Mouse (Mus musculus): ENCODE data around the gene Hormad2. TPM values are rescaled to one million over a fixed set of nuclear protein-coding genes. Genes with fewer than 3 reads are reported as not detected.

Gene Hormad2
- polyA plus RNA-seq, 1 experiment = 0.07 TPM

DNA sequence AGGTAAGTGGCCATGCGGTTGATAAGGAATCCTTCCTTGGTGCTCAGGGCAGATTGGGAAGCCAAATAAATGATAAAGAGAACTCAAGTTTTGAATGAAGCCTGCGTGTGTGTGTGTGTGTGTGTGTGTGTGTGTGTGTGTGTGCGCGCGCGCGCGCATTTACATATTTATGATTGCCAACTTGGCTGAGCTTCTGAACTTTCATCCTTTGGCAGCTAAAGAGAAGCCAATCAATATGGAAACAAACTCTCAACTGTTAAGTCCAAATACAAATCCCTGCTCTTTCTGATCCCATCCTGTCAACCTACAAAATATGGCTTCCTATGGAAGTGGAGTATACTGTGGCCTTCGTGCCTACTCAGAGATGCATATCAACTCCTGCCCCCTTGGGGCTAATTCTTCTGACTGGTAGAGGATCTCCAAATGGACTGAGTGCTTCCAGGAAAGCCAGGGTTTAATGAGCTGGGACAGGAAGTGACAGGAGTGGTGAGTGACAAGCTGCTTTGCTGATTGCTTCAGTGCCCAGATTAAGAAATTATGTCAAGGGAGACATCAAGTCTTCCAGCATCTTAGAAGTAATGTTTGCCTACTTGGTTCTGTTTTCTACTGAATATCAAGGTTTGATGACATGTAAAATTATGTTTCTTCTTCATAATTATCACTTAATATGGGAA is 5.4 kb upstream of the Hormad2 start:
- DNase-seq (ENCODE audit: low spot score) = no peak

DNA sequence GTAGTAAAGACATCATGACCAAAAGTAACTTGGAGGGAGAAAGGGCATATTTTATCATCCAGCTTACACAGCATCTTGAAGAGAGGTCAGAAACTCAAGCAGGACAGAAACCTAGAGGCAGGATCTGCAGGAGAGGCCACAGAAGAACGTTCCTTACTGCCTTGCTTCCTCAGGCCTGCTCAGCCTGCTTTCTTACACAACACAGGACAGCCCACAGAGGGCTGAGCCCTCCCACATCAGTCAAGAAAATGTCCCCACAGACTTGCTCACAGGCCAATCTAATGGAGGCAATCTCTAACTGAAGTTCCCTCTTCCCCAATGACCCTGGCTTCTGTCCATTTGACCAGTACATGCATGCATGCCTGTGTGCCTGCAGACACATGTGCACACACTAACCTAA is 1.4 kb upstream of the Hormad2 start:
- DNase-seq (ENCODE audit: low spot score) = no peak

DNA sequence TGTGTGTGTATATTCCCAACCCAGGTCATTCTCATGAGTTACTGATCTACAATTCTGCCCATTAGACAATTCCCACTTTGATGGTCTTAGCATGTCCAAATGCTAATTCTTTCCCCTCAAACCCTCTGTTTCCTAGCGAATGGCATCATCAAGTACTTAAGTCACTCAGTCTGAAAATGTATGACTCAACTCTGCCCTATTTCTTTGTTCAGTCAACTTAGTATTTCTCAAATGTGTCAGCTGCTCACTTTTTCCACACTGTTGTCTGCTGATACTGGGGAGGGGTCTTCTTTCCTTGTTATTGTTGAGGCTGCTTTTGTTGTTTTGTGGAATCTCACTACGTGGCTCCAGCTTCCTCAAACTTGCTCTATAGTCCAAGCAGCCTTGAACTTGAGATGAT is 2.7 kb downstream of the Hormad2 start:
- no peak for DNase-seq (ENCODE audit: low spot score)

DNA sequence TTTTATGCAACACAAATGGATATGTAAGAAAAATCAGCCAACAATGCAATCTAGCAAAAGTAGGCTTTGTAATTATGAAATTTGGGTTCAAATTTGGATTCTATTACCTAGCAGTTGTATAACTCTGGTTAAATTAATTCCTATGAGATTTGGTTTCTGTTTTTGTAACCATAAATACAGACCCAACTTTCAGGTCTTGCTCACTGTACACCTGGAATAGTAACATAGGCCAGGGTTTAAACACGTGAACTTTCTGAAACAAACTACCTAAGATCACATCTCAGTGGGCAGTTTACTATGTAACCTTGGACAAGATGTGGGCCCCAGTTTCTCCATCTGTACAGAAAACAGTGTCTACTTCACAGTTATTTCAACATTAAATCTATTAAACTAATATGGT is 3.6 kb downstream of the Hormad2 start:
- no peak for DNase-seq (ENCODE audit: low spot score)

DNA sequence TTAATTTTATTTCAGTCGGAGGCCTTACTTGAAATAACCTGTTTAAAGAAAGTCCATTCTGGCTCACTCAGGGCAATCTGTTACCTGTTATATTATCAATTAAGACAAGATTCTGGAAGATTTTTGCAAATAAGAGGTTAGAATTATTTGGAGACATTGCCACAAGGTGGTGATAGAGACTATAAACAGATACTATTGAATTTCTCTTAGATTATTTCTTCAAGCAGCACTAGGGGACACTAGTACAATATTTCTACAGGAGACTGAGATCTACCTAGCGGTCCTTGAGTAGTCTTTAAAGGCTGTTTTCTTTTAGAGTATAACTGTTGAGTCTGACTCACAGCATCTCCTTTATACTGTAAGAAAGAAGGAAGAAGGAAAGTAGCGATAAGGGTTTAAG is 4.3 kb downstream of the Hormad2 start:
- no peak for DNase-seq (ENCODE audit: low spot score)

DNA sequence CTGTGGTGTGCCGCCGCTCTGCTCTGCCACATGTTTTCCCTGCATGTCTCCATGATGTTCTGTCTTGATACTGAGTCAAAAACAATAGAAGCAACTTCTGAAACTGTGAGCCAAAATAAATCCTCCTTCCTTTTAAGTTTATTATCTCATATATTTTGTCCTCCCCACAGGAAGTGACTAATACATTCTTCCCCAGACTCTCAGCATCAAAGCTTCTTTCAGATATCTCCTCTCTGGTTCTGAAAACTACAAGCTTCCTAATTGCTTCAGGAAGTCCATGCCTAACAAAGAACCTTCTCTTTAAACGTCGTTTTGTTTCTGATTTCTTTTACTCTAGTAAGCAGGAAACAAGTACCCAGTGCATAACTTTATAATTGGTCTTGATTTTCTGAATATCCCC is 6.4 kb downstream of the Hormad2 start:
- DNase-seq (ENCODE audit: low spot score) = no peak

DNA sequence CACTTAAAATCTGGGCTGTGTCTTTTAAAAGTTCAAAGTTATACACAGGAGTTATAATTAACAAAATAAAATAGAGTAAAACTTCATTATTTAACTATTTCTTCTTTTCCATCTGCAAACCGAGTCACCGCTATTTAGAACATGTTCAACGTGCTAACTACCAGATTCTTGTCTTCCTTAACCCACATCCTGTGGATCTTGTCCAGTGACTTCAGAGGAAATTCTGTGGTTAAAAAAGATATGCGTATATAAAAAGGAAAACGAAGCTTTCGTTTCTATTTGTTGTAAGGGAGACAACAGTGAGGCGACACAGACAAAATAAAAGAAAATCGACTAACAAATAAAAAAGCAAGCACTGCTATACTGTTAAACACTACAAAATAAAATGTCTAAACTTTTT is 17.1 kb downstream of the Hormad2 start:
- no peak for DNase-seq (ENCODE audit: low spot score)

DNA sequence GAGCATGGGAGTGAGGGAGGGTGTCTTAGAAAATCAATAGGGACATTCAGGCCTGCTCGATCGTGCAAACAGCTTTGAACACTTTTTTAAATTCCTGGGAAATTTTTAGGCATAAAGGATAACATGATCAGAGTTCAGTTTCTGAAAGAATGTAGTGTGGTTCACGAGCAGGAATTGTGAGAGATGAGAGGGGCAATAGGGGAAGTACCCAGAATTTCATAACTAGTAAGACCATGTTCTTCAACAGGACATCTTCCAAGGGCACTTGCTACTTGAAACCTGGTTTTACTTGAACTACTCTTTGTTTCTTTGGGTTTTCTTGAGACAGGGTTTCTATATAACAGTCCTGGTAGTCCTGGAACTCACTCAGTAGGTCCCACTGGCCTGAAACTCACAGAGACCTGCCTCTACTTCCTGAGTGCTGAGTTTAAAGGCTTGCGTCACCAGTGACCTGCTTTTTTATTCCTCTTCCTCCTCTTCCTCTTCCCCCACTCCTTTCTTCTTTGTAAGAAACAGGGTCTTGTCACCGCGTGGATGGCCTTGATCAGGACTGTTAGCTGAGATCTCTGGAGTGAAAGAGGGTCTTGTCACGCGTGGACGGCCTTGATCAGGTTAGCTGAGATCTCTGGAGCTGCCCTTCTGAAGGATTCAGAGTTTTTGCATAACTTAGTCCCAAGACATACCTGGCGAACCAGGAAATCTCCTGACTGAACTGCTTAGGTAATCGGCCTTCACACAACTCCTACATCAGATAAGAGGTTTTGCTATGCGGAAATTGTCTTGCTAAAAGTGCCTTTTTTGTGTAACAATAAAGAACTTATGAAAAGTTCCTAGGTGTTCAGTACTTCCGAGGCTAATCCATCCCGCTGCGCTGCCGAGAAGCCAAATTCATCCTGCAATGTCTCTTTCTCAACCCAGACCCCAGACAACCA is 18.1 kb downstream of the Hormad2 start:
- DNase-seq (ENCODE audit: low spot score) = no peak

DNA sequence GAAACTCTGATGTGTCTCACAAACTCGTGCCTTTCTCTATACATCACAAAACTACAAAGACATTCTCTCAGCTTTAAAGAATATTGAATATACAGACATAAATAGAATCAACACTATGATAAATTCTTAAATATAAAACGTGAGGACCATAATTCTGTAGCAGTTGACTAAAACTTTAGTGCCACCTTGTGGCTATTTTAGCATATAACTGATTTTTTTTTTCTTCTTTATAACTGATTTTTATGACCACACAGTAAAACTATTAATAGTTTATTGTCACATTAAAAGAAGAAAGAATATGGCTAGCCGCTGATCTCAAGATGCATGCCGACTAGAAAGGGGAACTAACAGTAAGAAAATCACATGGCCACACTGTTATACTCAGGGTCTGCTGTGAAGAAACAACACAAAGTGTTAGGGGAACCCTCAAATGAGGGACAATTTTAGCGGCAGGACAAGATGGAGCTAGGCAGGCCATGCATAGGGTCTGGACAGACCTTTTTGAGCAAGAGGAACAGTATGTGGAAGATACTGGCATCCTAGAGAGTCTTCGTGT is 18.9 kb downstream of the Hormad2 start:
- no peak for DNase-seq (ENCODE audit: low spot score)

DNA sequence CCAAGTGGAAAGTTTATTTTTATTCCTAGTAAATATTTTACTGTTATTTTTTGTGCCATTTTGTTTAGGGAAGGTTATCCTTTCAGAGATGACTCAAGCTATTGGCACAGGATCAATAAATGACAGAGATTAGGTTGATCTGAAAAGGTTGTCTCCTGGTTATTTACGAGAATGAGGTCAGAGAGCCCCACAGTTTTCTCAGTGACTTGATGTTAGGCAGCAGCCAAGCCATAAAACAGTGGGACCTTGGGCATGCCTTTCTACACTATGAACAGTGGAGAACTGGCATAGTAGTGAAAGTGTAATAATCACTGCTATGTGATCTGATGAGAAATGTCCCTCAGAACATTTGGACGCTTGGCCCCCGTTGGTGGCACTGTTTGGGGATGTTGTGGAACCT is 22.9 kb downstream of the Hormad2 start:
- DNase-seq (ENCODE audit: low spot score) = no peak

DNA sequence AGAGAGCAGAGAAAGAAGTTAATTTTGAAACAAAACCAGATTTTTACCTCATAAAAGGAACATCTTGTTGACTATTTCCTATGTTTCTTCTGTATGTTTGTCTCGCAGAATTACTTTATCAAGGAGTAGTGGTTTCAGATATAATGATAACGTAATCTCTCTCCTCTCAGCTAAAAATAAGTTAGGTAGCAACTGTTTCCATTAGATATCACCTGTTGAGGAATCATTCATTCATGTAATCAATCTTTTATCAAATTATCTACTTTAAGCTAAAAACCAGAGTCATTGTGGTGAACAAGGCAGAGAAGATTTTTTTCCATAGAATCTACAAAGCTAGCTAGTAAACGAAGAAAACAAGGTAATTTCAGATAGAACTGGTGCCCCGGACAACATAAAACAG is 28.6 kb downstream of the Hormad2 start:
- no peak for DNase-seq (ENCODE audit: low spot score)

DNA sequence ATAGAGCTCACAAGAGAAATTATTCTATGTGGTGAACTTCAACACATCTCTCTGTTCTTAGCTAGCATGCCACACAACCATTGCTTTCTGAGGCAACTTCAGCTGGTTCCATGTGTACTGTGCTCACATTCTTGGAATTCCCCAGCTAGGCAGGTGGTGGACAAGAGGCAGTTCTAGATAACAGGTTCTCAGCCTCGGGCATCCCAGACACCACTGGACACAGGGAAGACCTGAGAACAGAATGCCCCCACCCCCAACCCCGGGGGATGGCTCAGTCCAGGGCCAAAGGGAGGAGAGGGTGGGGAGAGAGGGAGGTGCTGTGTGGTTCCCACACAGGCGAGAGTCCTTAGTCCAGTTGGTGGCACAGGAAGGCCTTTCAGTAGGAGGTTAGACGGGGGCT is 36.6 kb downstream of the Hormad2 start:
- no peak for DNase-seq (ENCODE audit: low spot score)

DNA sequence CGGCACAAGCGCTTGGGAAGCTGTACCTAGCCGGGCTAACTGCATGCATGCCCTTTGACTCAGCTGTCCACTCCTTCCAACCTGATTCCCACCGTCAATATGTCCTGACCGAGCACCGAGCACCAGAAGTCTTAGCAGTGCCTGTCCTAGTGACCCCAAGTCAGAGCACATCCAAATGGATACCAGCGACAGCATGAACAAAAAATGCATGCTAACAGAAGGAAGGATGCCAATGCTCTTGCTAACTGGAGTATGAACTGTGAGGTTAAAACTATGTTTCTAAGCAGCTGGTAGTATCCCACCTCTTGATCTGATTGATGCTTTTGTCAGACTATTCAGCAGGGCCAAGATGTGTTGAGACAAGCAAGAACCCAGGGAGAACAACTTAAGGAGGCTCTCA is 37.5 kb downstream of the Hormad2 start:
- DNase-seq (ENCODE audit: low spot score) = no peak

DNA sequence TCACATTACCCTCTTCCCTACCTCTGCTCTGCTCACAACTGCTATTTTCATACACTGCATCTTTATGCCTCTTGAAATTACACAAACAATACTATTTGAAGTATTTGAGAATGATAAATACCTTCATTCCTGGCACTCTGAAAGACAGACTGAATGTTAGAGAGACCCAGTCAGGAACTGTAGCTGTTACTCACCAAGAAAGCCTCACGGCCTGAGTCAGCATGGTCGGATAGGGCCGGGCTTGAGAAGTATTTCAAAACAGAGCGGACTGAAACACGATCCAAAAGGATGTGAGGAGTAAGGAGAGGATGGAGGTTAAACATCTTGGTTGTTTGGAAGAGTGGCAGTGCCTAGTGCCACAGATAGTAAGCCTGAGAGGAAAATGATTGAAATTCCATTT is 39.7 kb downstream of the Hormad2 start:
- DNase-seq (ENCODE audit: low spot score) = no peak

DNA sequence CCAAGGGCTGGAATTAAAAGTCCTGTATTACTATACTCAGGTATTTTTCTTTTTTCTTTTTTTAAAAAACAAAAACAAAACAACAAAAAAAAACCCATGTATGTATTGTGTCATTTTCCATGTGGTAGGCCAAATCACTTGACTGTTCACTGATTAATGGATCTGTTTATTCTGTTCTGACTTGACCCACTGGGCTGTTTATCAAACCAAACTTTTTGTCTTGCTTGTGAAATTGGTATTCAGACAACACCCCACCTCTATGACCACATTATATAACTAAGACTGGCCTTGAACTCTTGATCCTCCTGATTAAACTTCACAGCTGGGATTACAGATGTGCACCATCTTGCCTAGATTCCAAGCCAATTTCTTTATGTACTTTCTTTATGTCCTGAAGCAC is 46.7 kb downstream of the Hormad2 start:
- no peak for DNase-seq (ENCODE audit: low spot score)

DNA sequence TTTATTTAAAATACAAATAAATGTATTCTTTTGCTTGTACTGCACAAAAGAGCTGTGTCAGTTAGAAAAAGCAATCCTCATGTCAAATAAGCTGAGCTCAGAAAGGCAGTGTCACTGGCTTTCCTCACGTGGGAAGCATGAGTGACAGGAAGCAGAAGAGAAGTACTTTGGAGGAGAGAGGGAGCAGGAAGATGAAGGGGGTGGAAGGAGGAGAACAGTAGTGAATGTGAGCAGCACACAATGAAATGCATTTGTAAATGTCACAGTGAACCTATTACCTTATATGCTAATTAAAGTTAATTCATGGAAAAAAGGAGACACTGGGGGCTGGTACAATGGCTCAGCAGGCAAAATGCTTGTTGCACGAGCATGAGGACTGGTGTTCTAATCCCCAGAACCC is 52.9 kb downstream of the Hormad2 start:
- DNase-seq (ENCODE audit: low spot score) = no peak

DNA sequence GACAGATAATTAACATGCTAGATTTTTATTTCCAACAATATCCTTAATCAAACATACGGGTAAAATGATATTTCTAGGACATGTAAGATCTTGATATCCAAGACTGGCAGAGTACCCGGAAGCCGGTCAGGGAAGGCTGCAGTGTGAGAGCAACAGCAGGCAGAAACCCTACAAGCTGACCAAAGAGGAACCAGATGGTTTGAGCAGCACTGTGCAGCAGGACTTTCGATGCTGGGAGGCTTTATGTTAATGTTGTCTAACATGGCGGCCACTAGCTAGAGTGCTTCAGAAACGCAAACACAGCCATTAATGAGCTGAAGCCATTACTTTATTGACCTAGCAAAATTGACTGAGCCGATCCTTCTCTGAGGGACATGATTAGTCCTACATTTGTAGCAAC is 58.6 kb downstream of the Hormad2 start:
- no peak for DNase-seq (ENCODE audit: low spot score)

DNA sequence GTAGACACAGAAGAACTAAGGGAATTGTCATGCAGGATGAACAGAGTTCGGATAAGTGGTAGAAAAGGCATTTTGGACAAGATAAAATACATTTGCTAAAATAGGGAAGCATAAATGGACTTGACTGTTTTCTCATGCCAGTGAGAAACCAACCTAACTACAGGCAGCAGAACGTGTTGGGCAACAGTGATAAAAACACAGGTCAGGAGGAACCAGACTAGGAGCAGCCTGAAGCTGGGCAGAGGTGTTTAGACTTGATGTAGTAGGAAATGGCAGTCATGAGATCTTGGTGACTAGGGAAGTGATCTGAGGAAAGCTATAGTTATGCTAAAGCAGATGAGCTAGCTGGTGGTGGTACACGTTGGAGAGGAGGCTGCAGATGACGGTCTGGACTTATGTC is 61.0 kb downstream of the Hormad2 start:
- no peak for DNase-seq (ENCODE audit: low spot score)

DNA sequence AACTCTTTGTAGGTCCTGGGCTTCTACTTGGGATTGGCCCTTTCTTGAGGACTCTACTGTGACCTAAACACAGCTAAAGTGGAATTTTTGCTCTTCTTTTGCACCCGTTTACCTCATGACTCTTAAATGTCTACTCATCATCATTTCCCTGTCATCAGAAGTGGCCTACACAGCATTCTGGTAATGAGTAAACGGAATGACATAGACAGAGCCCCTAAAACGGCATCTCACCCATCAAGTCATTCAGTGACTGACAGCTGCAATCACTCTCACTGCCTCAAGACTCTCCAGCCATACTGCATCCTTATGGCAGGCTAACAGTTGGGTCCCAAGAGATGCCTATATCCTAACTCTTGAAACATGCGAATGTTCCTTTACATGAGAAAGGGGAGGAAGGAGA is 74.5 kb downstream of the Hormad2 start:
- no peak for DNase-seq (ENCODE audit: low spot score)

DNA sequence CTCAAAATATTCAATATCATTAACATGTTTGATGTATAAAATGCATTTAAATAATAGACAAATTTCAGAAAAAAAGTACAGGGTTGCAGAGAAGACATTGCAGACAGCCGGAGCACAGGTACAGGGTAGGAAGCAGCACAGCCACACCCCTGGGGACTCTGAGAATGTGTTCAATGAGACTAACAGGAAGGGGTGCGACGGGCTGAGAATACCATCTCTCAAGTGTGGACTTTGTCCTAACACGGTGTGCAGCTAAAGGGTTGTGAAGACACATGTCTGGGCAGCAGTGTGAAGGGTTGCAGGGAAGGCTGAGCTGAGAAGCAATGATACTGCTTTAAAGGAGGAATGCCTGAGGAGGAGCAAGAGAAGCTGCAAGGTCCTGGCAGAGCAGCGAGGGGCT is 85.5 kb downstream of the Hormad2 start:
- DNase-seq (ENCODE audit: low spot score) = no peak

DNA sequence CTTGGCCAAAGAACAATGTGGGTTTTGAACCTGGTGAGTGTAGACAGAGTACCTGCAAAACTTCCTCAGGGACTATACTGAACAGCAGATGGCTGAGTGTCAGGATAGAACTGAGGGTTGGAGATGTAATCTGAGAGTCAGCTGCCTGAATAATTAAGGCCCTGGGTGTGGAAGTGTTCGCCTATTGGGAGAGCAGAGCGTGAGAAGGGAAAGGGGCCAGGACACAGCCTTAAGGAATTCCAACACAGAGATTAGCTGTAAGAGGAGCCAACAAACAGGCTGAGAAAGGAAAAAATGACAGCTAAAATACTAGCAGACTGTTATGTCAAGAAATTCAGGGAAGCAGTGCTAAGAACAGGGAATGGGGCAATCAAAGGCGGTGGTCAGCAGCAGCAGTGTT is 88.3 kb downstream of the Hormad2 start:
- DNase-seq (ENCODE audit: low spot score) = no peak

DNA sequence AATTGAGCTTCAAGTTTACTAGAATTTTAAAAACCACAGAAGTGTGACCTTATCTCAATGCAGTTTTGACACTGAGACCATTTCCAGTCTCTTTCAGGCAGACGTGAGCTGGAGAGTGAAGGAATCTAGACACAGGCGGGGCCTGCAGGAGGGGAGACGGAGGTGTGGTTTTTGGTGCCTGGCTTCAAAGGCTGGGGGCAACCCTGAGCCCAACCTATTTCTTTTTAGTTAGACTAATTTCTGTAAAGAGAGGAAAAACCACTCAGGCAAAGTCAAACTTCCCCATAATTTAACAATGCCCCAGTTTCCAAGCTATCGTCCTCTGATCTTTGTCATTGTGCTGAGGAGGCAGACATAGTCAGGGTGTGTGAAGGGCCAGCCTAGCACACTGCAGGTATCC is 97.0 kb downstream of the Hormad2 start:
- DNase-seq (ENCODE audit: low spot score) = no peak

DNA sequence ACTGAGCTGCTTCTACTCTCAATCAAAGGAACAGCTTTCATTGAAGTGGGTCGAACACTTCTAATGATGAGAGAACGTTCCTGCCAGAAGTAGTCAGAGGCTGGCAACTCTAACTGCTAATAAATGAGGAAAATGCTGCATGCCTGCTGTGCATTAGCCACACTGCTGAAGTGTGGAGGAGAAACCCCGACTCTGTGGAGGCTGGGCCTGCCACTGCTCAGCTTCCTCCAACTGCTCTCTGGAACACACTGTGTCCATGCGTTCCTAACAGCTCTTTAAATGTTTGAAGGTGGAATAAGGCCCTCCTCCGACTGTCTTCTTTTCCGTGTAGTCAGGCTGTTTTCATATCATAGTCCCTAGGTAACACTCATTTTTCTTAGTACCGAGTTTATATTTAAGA is 98.9 kb downstream of the Hormad2 start:
- no peak for DNase-seq (ENCODE audit: low spot score)
